Comparison of ENCODE assay signal across 8 mouse cellular contexts in genomic region chr5:74613491-74614151, GRCm38 (mm10).
DNase-seq lines count a peak whose midpoint lies in the region; ATAC-seq and TF ChIP-seq lines count a peak whose summit lies in the region.

No protein-coding gene starts in this region.

- WGBS in forebrain, postnatal 0 days = 37% methylated on average over 18 of the region's 18 CpGs

- no peak overlapping the region for H3K9ac ChIP-seq in forebrain, postnatal 0 days

- ATAC-seq in forebrain, postnatal 0 days = peak; percentile 45
- no peak for ATAC-seq in granulocyte monocyte progenitor cell, adult 5-6 weeks (replicated peaks; ENCODE audit: poor library complexity, severe bottlenecking)

- H3K4me2 ChIP-seq in forebrain, postnatal 0 days (ENCODE audit: low read depth) = peak overlapping the region; percentile 11

- no peaks in the 10 kb centered on the region for H3K36me3 ChIP-seq in forebrain, postnatal 0 days (ENCODE audit: insufficient read depth)

- no peak for TF ChIP-seq CTCF in forebrain, postnatal 0 days (IDR thresholded peaks at IDR 0.05; ENCODE audit: low read depth)

- no peaks in the 10 kb centered on the region for H3K4me1 ChIP-seq in forebrain, postnatal 0 days (ENCODE audit: insufficient read depth)

- peaks cover 4% of the 10 kb centered on the region; the same call in 1 of the 2 replicates for H3K27me3 ChIP-seq in forebrain, postnatal 0 days (ENCODE audit: insufficient read depth, low read length)

- H3K9me3 ChIP-seq in forebrain, postnatal 0 days (ENCODE audit: low read length) = no peaks in the 10 kb centered on the region

- peak; percentile 19 for DNase-seq in gastrocnemius, adult 18-20 months (ENCODE audit: low spot score)
- DNase-seq in gastrocnemius, postnatal 10 days = no peak
- DNase-seq in forebrain, postnatal 0 days = peak; percentile 67
- peak; percentile 15 to 37 for DNase-seq in layer of hippocampus, adult 18-20 months (ENCODE audit: low spot score in 2 of 2)
- peak; percentile 82 for DNase-seq in lung, postnatal 36 days
- DNase-seq in cerebellum, adult 9-10 months = no peak
- DNase-seq in cerebellum, adult 18-20 months = no peak

- H3K4me3 ChIP-seq in forebrain, postnatal 0 days (ENCODE audit: low read depth, low read length) = no peak overlapping the region

- H3K27ac ChIP-seq in forebrain, postnatal 0 days (ENCODE audit: low read depth, low read length) = no peak overlapping the region

Comparison
In these comparisons a context has a peak if more than half of its experiments do, and no peak if none do; other contexts are left out.
1. DNase-seq: peak in gastrocnemius, adult 18-20 months (single experiment), forebrain, postnatal 0 days (single experiment), layer of hippocampus, adult 18-20 months (2 of 2) and lung, postnatal 36 days (single experiment); none in gastrocnemius, postnatal 10 days (single experiment), cerebellum, adult 9-10 months (single experiment) and cerebellum, adult 18-20 months (0 of 2).